Mouse (Mus musculus): ENCODE measurements at regions not wholly inside any gene's neighbourhood (a gene's known extent, or its start where the extent isn't known, plus 50 kb on each side); places are given as distances from the start of the nearest gene placed in this dataset.
A peak's percentile ranks its signal among the peaks of the same experiment; 100 is the strongest.

DNA sequence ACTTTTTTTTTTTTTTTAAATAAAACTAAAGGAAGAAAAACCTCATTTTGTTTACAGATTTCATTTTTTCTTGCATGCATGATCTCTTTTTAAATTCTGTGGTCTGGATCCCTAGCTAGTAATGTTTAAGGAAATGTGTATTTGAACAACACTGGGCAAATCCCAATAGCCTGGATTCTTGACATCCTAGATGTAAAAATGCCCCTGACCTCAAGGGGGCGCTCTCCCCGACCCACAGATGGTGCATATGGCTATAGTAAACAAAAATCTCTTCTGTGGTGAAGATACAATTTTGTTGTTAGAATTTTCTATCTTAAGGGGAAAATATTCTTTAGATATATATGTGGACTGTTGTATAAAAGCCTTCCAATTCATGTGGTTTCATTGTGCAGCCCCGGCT, 67.1 kb upstream of the Trpm3 start:
- no peak for TF ChIP-seq GATA1 (IDR thresholded peaks at IDR 0.05; ENCODE audit: borderline replicate concordance, low read length)
- TF ChIP-seq CTCF (IDR thresholded peaks at IDR 0.05; ENCODE audit: low read depth, low read length) = peak; percentile 50
- no peak for TF ChIP-seq GATA2 (IDR thresholded peaks at IDR 0.05; ENCODE audit: borderline replicate concordance, low read depth, low read length)
- TF ChIP-seq TAL1 (conservative IDR thresholded peaks at IDR 0.05; ENCODE audit: low read depth, low read length) = no peak

Measured in G1E (cell line).